Mouse (Mus musculus) stomach, embryonic 14.5 days (tissue): ENCODE data around the gene Scaf4. TPM values are rescaled to one million over a fixed set of nuclear protein-coding genes. Genes with fewer than 3 reads are reported as not detected.

Experiments
- ATAC-seq: fragments of 200-750 bp; cut with Nextera tagmentation; 2 replicates; pipeline ENCODE4 v1.8.0; 2017; ENCODE audit warnings: low read depth, moderate TSS enrichment; ENCODE audit not compliant: insufficient number of reproducible peaks, insufficient read depth, low FRiP score
- H3K27ac ChIP-seq: fragments of 300-500 bp; sonication (generic); 2 replicates; pipeline ENCODE4 v1.5.1; 2014; ENCODE audit warnings: mild to moderate bottlenecking, low read length, moderate library complexity, mixed read lengths
- H3K27me3 ChIP-seq: fragments of 300-500 bp; sonication (generic); 2 replicates; pipeline ENCODE4 v1.6.1; 2014; ENCODE audit warnings: low read length, control low read depth, mixed read lengths; ENCODE audit not compliant: control insufficient read depth, insufficient read depth
- H3K36me3 ChIP-seq: fragments of 300-500 bp; sonication (generic); 2 replicates; pipeline ENCODE4 v1.6.1; 2014; ENCODE audit warnings: mild to moderate bottlenecking, control low read depth, low read length, moderate library complexity, mixed read lengths; ENCODE audit not compliant: control insufficient read depth, insufficient read depth
- H3K4me1 ChIP-seq: fragments of 300-500 bp; sonication (generic); 2 replicates; pipeline ENCODE4 v1.6.1; 2014; ENCODE audit warnings: low read length, control low read depth, mixed read lengths; ENCODE audit not compliant: control insufficient read depth, insufficient read depth
- H3K4me2 ChIP-seq: fragments of 300-500 bp; sonication (generic); replicated peaks from 2 replicates; pipeline ENCODE4 v1.6.1; 2014; ENCODE audit warnings: low read depth, low read length, control low read depth
- H3K4me3 ChIP-seq: fragments of 300-500 bp; sonication (generic); 2 replicates; pipeline ENCODE4 v1.5.1; 2014; ENCODE audit warnings: low read depth, low read length, control low read depth
- H3K9ac ChIP-seq: fragments of 300-500 bp; sonication (generic); replicated peaks from 2 replicates; pipeline ENCODE4 v1.6.1; 2014; ENCODE audit warnings: low read depth, mild to moderate bottlenecking, control low read depth, low read length, moderate library complexity, mixed read lengths
- H3K9me3 ChIP-seq: fragments of 300-500 bp; sonication (generic); 2 replicates; pipeline ENCODE4 v1.6.1; 2016; ENCODE audit warnings: low read depth, low read length, control low read depth; ENCODE audit not compliant: control insufficient read depth
- WGBS: fragments of 180-500 bp; shearing (Covaris S2); extraction: QIAGEN DNeasy Blood & Tissue Kit; methylation state at CpG from one replicate; pipeline ENCODE4 v1.1.7; 2014; 5-methylcytosine and 5-hydroxymethylcytosine counted together
- polyA plus RNA-seq: library from polyadenylated mRNA; unstranded; fragments of >200 nt; fragmentation: Nextera tagmentation; extraction: Ambion mirVana; gene quantifications from 2 replicates; pipeline ENCODE4 v1.2.1, GENCODE M21; 2014

Scaf4 gene
- polyA plus RNA-seq, 1 experiment from 2014 or later = 30.0 TPM

GRCm38 (mm10) chr16:90299591-90299990 is 15.3 kb upstream of the Scaf4 start:
- Histone ChIP-seq H3K9ac (no peak overlapping the region), H3K27ac (no peak overlapping the region), H3K4me2 (no peak overlapping the region), H3K4me3 (no peak overlapping the region), H3K9me3 (no peaks in the 10 kb centered on the region), H3K36me3 (no peaks in the 10 kb centered on the region), H3K4me1 (no peaks in the 10 kb centered on the region), H3K27me3 (no peaks in the 10 kb centered on the region)
- no peak for ATAC-seq

GRCm38 (mm10) chr16:90298426-90299300 is 14.4 kb upstream of the Scaf4 start:
- Histone ChIP-seq H3K4me3 (no peak overlapping the region), H3K4me1 (no peaks in the 10 kb centered on the region), H3K27ac (no peak overlapping the region), H3K9me3 (no peaks in the 10 kb centered on the region), H3K36me3 (no peaks in the 10 kb centered on the region), H3K27me3 (no peaks in the 10 kb centered on the region), H3K9ac (no peak overlapping the region), H3K4me2 (no peak overlapping the region; the same call in 1 of the 2 replicates)
- WGBS = 13% methylated on average over 21 of the region's 21 CpGs
- no peak for ATAC-seq

- no peak overlapping the region; the same call in 1 of the 2 replicates for H3K4me2 ChIP-seq
- no peak for ATAC-seq
- no peak overlapping the region for H3K9ac ChIP-seq
- no peak overlapping the region for H3K27ac ChIP-seq
- H3K4me3 ChIP-seq = no peak overlapping the region
- no peaks in the 10 kb centered on the region for H3K27me3 ChIP-seq
- no peaks in the 10 kb centered on the region for H3K4me1 ChIP-seq
- WGBS = 27% methylated on average over 21 of the region's 22 CpGs
- H3K36me3 ChIP-seq = no peaks in the 10 kb centered on the region
- no peaks in the 10 kb centered on the region for H3K9me3 ChIP-seq
Measured at GRCm38 (mm10) chr16:90297479-90298425, 13.4 kb upstream of the Scaf4 start.

GRCm38 (mm10) chr16:90291675-90292074 is 7.4 kb upstream of the Scaf4 start:
- Histone ChIP-seq H3K9me3 (no peaks in the 10 kb centered on the region), H3K4me2 (no peak overlapping the region), H3K4me1 (no peaks in the 10 kb centered on the region), H3K27me3 (no peaks in the 10 kb centered on the region), H3K9ac (no peak overlapping the region), H3K27ac (no peak overlapping the region), H3K36me3 (no peaks in the 10 kb centered on the region), H3K4me3 (no peak overlapping the region)
- 31% methylated on average over 6 of the region's 6 CpGs for WGBS
- ATAC-seq = no peak

GRCm38 (mm10) chr16:90290962-90291361 is 6.7 kb upstream of the Scaf4 start:
- Histone ChIP-seq H3K9me3 (no peaks in the 10 kb centered on the region), H3K27ac (no peak overlapping the region), H3K4me3 (no peak overlapping the region), H3K9ac (no peak overlapping the region), H3K27me3 (no peaks in the 10 kb centered on the region), H3K4me2 (0 out of 2 replicates have a peak overlapping the region, but pooled peaks have one; percentile 10), H3K36me3 (no peaks in the 10 kb centered on the region), H3K4me1 (no peaks in the 10 kb centered on the region)
- WGBS = 46% methylated on average over 9 of the region's 9 CpGs
- ATAC-seq = 0 out of 2 replicates have a peak, but pooled peaks have one; percentile 14

GRCm38 (mm10) chr16:90284916-90285315 is 613 bp upstream of the Scaf4 start:
- ATAC-seq = no peak
- WGBS = 3% methylated on average over 15 of the region's 15 CpGs

GRCm38 (mm10) chr16:90283266-90283904 is 918 bp downstream of the Scaf4 start:
- Histone ChIP-seq H3K4me3 (peak overlapping the region; percentile 100), H3K4me2 (peak overlapping the region; percentile 98), H3K4me1 (peaks cover 33% of the 10 kb centered on the region), H3K9me3 (no peaks in the 10 kb centered on the region), H3K36me3 (no peaks in the 10 kb centered on the region), H3K27me3 (no peaks in the 10 kb centered on the region), H3K27ac (peak overlapping the region; percentile 93), H3K9ac (peak overlapping the region; percentile 98)
- 0 out of 2 replicates have a peak, but pooled peaks have one; percentile 9 for ATAC-seq
- WGBS = under 1% methylated on average over 42 of the region's 53 CpGs

More at GRCm38 (mm10) chr16:90284916-90285315, 613 bp upstream of the Scaf4 start:
- Histone ChIP-seq H3K27ac (peak overlapping the region; percentile 93), H3K36me3 (no peaks in the 10 kb centered on the region), H3K4me3 (peak overlapping the region; percentile 100), H3K4me2 (peak overlapping the region; percentile 67), H3K9ac (peak overlapping the region; percentile 43), H3K4me1 (peaks cover 30% of the 10 kb centered on the region), H3K27me3 (no peaks in the 10 kb centered on the region), H3K9me3 (no peaks in the 10 kb centered on the region)
